Comparison of ENCODE assay signal across 13 mouse cellular contexts in the genomic region with DNA sequence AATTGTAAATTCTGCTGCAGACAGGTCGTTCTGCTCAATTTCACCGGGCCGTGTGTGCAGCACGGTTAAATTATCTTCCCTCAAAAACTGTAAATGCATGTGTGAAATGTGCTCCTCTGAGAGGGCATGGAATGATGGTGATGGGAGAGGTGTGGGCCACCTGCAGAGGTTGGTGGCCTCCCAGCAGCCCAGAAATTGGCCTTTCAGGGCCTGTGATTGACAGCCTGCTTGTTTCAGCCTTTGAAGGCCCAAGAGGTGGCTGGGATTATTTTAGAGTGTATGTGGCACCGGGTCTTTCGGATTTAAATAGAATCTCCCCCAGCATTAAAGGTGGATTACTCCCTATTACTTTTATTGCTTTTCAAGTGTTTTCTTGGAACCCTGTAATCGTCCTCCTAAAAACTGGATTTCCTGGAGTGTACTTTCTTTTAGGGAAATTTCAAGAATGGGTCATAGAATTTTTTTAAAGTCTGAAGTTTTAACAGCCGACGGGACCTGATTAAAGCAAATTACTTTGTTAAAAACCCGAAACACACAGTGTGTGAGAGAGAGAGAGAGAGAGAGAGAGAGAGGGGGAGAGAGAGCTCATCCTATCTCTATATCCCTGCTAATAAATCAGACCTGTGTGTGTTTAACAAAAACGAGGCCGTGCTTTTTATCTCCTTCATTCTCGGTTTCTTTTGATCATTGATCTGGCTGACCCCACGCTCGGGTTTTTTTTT.
DNase-seq lines count a peak whose midpoint lies in the region; ATAC-seq and TF ChIP-seq lines count a peak whose summit lies in the region.
"Had no signal": no experiment of that assay in that cellular context is flagged by ENCODE, and none has a peak within 500 bp of the region (broad histone marks: within the 10 kb centered on the region; RNA-seq: fewer than 3 reads in every experiment).

No protein-coding gene starts in this region.

- no peak overlapping the region for H3K27ac ChIP-seq in intestine, embryonic 14.5 days (ENCODE audit: low read depth)
- H3K27ac ChIP-seq in intestine, postnatal 0 days (ENCODE audit: low read depth, low read length): no peak overlapping the region
- H3K27ac ChIP-seq in embryonic facial prominence, embryonic 10.5 days (replicated peaks): no peak overlapping the region; the same call in 1 of the 2 replicates
- no peak overlapping the region for H3K27ac ChIP-seq in hindbrain, embryonic 14.5 days
- no peak overlapping the region for H3K27ac ChIP-seq in midbrain, embryonic 14.5 days (replicated peaks; ENCODE audit: low read depth, low read length)
- H3K27ac ChIP-seq: liver, embryonic 15.5 days had no signal

- ATAC-seq in intestine, embryonic 14.5 days (replicated peaks; ENCODE audit: low FRiP score, low TSS enrichment, low read depth): no peak
- ATAC-seq in intestine, postnatal 0 days: no peak
- no peak for ATAC-seq in hindbrain, embryonic 14.5 days (ENCODE audit: low FRiP score)
- no peak for ATAC-seq in midbrain, embryonic 14.5 days (ENCODE audit: low FRiP score, low TSS enrichment)

- H3K4me3 ChIP-seq in intestine, embryonic 14.5 days (ENCODE audit: low read depth, low read length): no peak overlapping the region
- no peak overlapping the region for H3K4me3 ChIP-seq in intestine, postnatal 0 days (ENCODE audit: low read depth, low read length)
- no peak overlapping the region for H3K4me3 ChIP-seq in embryonic facial prominence, embryonic 10.5 days
- H3K4me3 ChIP-seq in hindbrain, embryonic 14.5 days (replicated peaks; ENCODE audit: low read length): no peak overlapping the region
- no peak overlapping the region for H3K4me3 ChIP-seq in midbrain, embryonic 14.5 days (replicated peaks; ENCODE audit: low read depth, low read length)
- H3K4me3 ChIP-seq: liver, embryonic 15.5 days had no signal

- peak; percentile 50 for DNase-seq in intestine, embryonic 14.5 days (ENCODE audit: low spot score)
- peak; percentile 14 for DNase-seq in embryonic facial prominence, embryonic 10.5 days (ENCODE audit: low spot score)
- no peak for DNase-seq in hindbrain, embryonic 14.5 days (ENCODE audit: low spot score)
- no peak for DNase-seq in midbrain, embryonic 14.5 days
- no peak for DNase-seq in spleen, adult 18-20 months
- DNase-seq in adrenal gland, postnatal 10 days: no peak
- no peak for DNase-seq in layer of hippocampus, adult 9-11 months
- DNase-seq: cerebellum, adult 11 months; gastrocnemius, postnatal 25 days; lung, postnatal 36 days had no signal

- H3K9ac ChIP-seq in intestine, embryonic 14.5 days (ENCODE audit: low read length): no peak overlapping the region
- no peak overlapping the region for H3K9ac ChIP-seq in intestine, postnatal 0 days (ENCODE audit: low read depth, low read length)
- no peak overlapping the region for H3K9ac ChIP-seq in hindbrain, embryonic 14.5 days
- no peak overlapping the region for H3K9ac ChIP-seq in midbrain, embryonic 14.5 days (replicated peaks; ENCODE audit: low read length)
- H3K9ac ChIP-seq: liver, embryonic 15.5 days had no signal

- H3K4me2 ChIP-seq in intestine, embryonic 14.5 days (ENCODE audit: low read length): no peak overlapping the region
- H3K4me2 ChIP-seq in intestine, postnatal 0 days (replicated peaks; ENCODE audit: low read depth): no peak overlapping the region
- H3K4me2 ChIP-seq in hindbrain, embryonic 14.5 days (replicated peaks): peak overlapping the region; percentile 25
- peak overlapping the region; percentile 13 for H3K4me2 ChIP-seq in midbrain, embryonic 14.5 days (ENCODE audit: low read length)
- H3K4me2 ChIP-seq: liver, embryonic 15.5 days had no signal

- WGBS in intestine, embryonic 14.5 days: 35% methylated on average over 15 of the region's 15 CpGs
- WGBS in intestine, postnatal 0 days: 54% methylated on average over 15 of the region's 15 CpGs
- 38% methylated on average over 15 of the region's 15 CpGs for WGBS in embryonic facial prominence, embryonic 10.5 days
- 17% methylated on average over 15 of the region's 15 CpGs for WGBS in hindbrain, embryonic 14.5 days
- 15% methylated on average over 15 of the region's 15 CpGs for WGBS in midbrain, embryonic 14.5 days

- no peak for TF ChIP-seq CTCF in intestine, postnatal 0 days (IDR thresholded peaks at IDR 0.05; ENCODE audit: low read depth)

- H3K27me3 ChIP-seq in intestine, embryonic 14.5 days (replicated peaks; ENCODE audit: control insufficient read depth, insufficient read depth, low read length): no peaks in the 10 kb centered on the region
- H3K27me3 ChIP-seq in intestine, postnatal 0 days (replicated peaks; ENCODE audit: control insufficient read depth, insufficient read depth, low read length): no peaks in the 10 kb centered on the region
- 0 out of 2 replicates have a peak, but pooled peaks cover 7% of the 10 kb centered on the region for H3K27me3 ChIP-seq in embryonic facial prominence, embryonic 10.5 days (replicated peaks; ENCODE audit: low read depth, poor library complexity, severe bottlenecking)
- H3K27me3 ChIP-seq in hindbrain, embryonic 14.5 days (ENCODE audit: control insufficient read depth, insufficient read depth, low read length): no peaks in the 10 kb centered on the region
- peaks cover 3% of the 10 kb centered on the region; the same call in 1 of the 2 replicates for H3K27me3 ChIP-seq in midbrain, embryonic 14.5 days (ENCODE audit: control insufficient read depth, insufficient read depth, low read length)
- H3K27me3 ChIP-seq: liver, embryonic 15.5 days had no signal

- no peaks in the 10 kb centered on the region for H3K9me3 ChIP-seq in intestine, embryonic 14.5 days (ENCODE audit: control insufficient read depth, low read length)
- H3K9me3 ChIP-seq in intestine, postnatal 0 days (ENCODE audit: control insufficient read depth): no peaks in the 10 kb centered on the region
- H3K9me3 ChIP-seq in embryonic facial prominence, embryonic 10.5 days: no peaks in the 10 kb centered on the region
- H3K9me3 ChIP-seq in hindbrain, embryonic 14.5 days (ENCODE audit: control insufficient read depth, low read length): no peaks in the 10 kb centered on the region
- H3K9me3 ChIP-seq in midbrain, embryonic 14.5 days (ENCODE audit: control insufficient read depth, low read length): no peaks in the 10 kb centered on the region
- H3K9me3 ChIP-seq: G1E; liver, embryonic 15.5 days had no signal

- H3K4me1 ChIP-seq in intestine, embryonic 14.5 days (replicated peaks; ENCODE audit: control insufficient read depth, insufficient read depth, low read length): peaks cover 7% of the 10 kb centered on the region
- no peaks in the 10 kb centered on the region for H3K4me1 ChIP-seq in intestine, postnatal 0 days (replicated peaks; ENCODE audit: control insufficient read depth, insufficient read depth, low read length)
- H3K4me1 ChIP-seq in embryonic facial prominence, embryonic 10.5 days: peaks cover 40% of the 10 kb centered on the region
- H3K4me1 ChIP-seq in hindbrain, embryonic 14.5 days (replicated peaks; ENCODE audit: control insufficient read depth, insufficient read depth, low read length): peaks cover 8% of the 10 kb centered on the region
- peaks cover 10% of the 10 kb centered on the region for H3K4me1 ChIP-seq in midbrain, embryonic 14.5 days (ENCODE audit: control insufficient read depth, insufficient read depth, low read length)
- H3K4me1 ChIP-seq: liver, embryonic 15.5 days had no signal

- H3K36me3 ChIP-seq in intestine, embryonic 14.5 days (ENCODE audit: control insufficient read depth, insufficient read depth, low read length): no peaks in the 10 kb centered on the region
- H3K36me3 ChIP-seq in intestine, postnatal 0 days (ENCODE audit: control insufficient read depth, insufficient read depth): no peaks in the 10 kb centered on the region
- H3K36me3 ChIP-seq in embryonic facial prominence, embryonic 10.5 days (replicated peaks): no peaks in the 10 kb centered on the region
- no peaks in the 10 kb centered on the region for H3K36me3 ChIP-seq in hindbrain, embryonic 14.5 days (replicated peaks; ENCODE audit: control insufficient read depth, insufficient read depth)
- H3K36me3 ChIP-seq in midbrain, embryonic 14.5 days (ENCODE audit: control insufficient read depth, insufficient read depth, low read length): no peaks in the 10 kb centered on the region
- H3K36me3 ChIP-seq: liver, embryonic 15.5 days had no signal

Comparison
In these comparisons a context has a peak if more than half of its experiments do, and no peak if none do; other contexts are left out.
1. DNase-seq: peak in intestine, embryonic 14.5 days (single experiment) and embryonic facial prominence, embryonic 10.5 days (single experiment); none in hindbrain, embryonic 14.5 days (single experiment), midbrain, embryonic 14.5 days (single experiment), spleen, adult 18-20 months (0 of 2), adrenal gland, postnatal 10 days (single experiment) and layer of hippocampus, adult 9-11 months (single experiment).
2. H3K4me2 ChIP-seq: peak in hindbrain, embryonic 14.5 days (single experiment) and midbrain, embryonic 14.5 days (single experiment); none in intestine, embryonic 14.5 days (single experiment) and intestine, postnatal 0 days (single experiment).